Mouse (Mus musculus) layer of hippocampus, adult 6 months (tissue): ENCODE measurements around the gene Gstm4. TPM values are rescaled to one million over a fixed set of nuclear protein-coding genes. Genes with fewer than 3 reads are reported as not detected.

Experiments used
- long read RNA-seq, 2 experiments: library from polyadenylated mRNA; unstranded; transcript quantifications; one replicate each; pipeline ENCODE4 v2.0.0; 2019 to 2020
- polyA plus RNA-seq: library from polyadenylated mRNA; unstranded; fragments of <200 nt; fragmentation: Nextera tagmentation; gene quantifications from 2 replicates; pipeline ENCODE4 v1.2.3, GENCODE M21; 2021

The Gstm4 gene
- polyA plus RNA-seq: 20.5 and 22.6 TPM in 2 replicates
- long read RNA-seq, experiment 1, transcript Gstm4-201 (8 exons, 1,707 nt): major isoform, 28 of 35 reads
- long read RNA-seq, experiment 1, partial matches to known transcripts: 3 of 35 reads
- long read RNA-seq, experiment 1, other reads (novel, unspliced or antisense): 1 of 35 reads
- long read RNA-seq, experiment 2, transcript Gstm4-201 (8 exons, 1,707 nt): major isoform, 66 of 79 reads
- long read RNA-seq, experiment 2, partial matches to known transcripts: 3 of 79 reads
- long read RNA-seq, experiment 2, other reads (novel, unspliced or antisense): 4 of 79 reads

GRCm38 (mm10) chr3:108044394-108045140, at the start of gene Gstm4:
Gstm4 (minus strand) TSS chr3:108044894.

GRCm38 (mm10) chr3:108092536-108093115, 47.9 kb upstream of the Gstm4 start, which contains the start of gene Gnat2:
Gnat2 (plus strand) TSS chr3:108092789.

GRCm38 (mm10) chr3:108086470-108086979, 41.8 kb upstream of the Gstm4 start, which contains the start of gene Ampd2:
Ampd2 (minus strand) TSS chr3:108086651.

GRCm38 (mm10) chr3:108017473-108018189, 27.1 kb downstream of the Gstm4 start, which contains the start of gene Gstm1:
Gstm1 (minus strand) TSS chr3:108017973.

Other genes with a start within 250 kb of the Gstm4 start
- gene Eps8l3, start 167.7 kb downstream of the Gstm4 start, polyA plus RNA-seq: not detected in 2 replicates
- gene Gstm5, start 149.1 kb downstream of the Gstm4 start, polyA plus RNA-seq: 411 and 420 TPM in 2 replicates
- gene Gstm7, start 113.1 kb downstream of the Gstm4 start, polyA plus RNA-seq: 64.0 and 66.5 TPM in 2 replicates
- 17.2 and 17.6 TPM in 2 replicates for gene Gstm6, start 101.1 kb downstream of the Gstm4 start, polyA plus RNA-seq
- not detected in 2 replicates for gene Gstm3, start 75.6 kb downstream of the Gstm4 start, polyA plus RNA-seq
- gene Gstm2, start 58.4 kb downstream of the Gstm4 start, polyA plus RNA-seq: 4.2 and 7.1 TPM in 2 replicates
- 598 and 660 TPM in 2 replicates for gene Gstm1, start 26.9 kb downstream of the Gstm4 start, polyA plus RNA-seq
- 25.0 and 27.7 TPM in 2 replicates for gene Ampd2, start 41.8 kb upstream of the Gstm4 start, polyA plus RNA-seq
- 0.13 and 0.55 TPM in 2 replicates for gene Gnat2, start 47.9 kb upstream of the Gstm4 start, polyA plus RNA-seq
- 21.7 and 24.5 TPM in 2 replicates for gene Gnai3, start 101.3 kb upstream of the Gstm4 start, polyA plus RNA-seq
- 4.4 TPM in 2 replicates for gene Gpr61, start 110.0 kb upstream of the Gstm4 start, polyA plus RNA-seq
- 5.2 and 5.3 TPM in 2 replicates for gene Amigo1, start 141.4 kb upstream of the Gstm4 start, polyA plus RNA-seq
- 4.8 and 5.3 TPM in 2 replicates for gene Cyb561d1, start 156.3 kb upstream of the Gstm4 start, polyA plus RNA-seq
- gene Atxn7l2, start 166.0 kb upstream of the Gstm4 start, polyA plus RNA-seq: 3.5 and 4.9 TPM in 2 replicates
- gene Sypl2, start 181.8 kb upstream of the Gstm4 start, polyA plus RNA-seq: 0.75 and 0.92 TPM in 2 replicates
- 219 and 230 TPM in 2 replicates for gene Psma5, start 212.0 kb upstream of the Gstm4 start, polyA plus RNA-seq
- 32.3 and 34.9 TPM in 2 replicates for gene Sort1, start 239.2 kb upstream of the Gstm4 start, polyA plus RNA-seq